Mouse (Mus musculus) forebrain, embryonic 13.5 days (tissue): ENCODE results near the gene Smpdl3b. TPM values are rescaled to one million over a fixed set of nuclear protein-coding genes. Genes with fewer than 3 reads are reported as not detected.
"Not testable (repeated sequence)": the region's sequence is repeated elsewhere in the genome, so short reads cannot be mapped to it uniquely, and the experiment has no call there.

Experiments
- ATAC-seq: fragments of 200-750 bp; cut with Nextera tagmentation; 2 replicates; pipeline ENCODE4 v1.8.0; 2017
- H3K27ac ChIP-seq: fragments of 300-500 bp; sonication (generic); 2 replicates; pipeline ENCODE4 v1.5.1; 2015; ENCODE audit warnings: inconsistent platforms, mild to moderate bottlenecking, moderate library complexity
- H3K27me3 ChIP-seq: fragments of 300-500 bp; sonication (generic); 2 replicates; pipeline ENCODE4 v1.6.1; 2015; ENCODE audit warnings: mild to moderate bottlenecking, inconsistent platforms
- H3K36me3 ChIP-seq: fragments of 300-500 bp; sonication (generic); 2 replicates; pipeline ENCODE4 v1.6.1; 2015; ENCODE audit warnings: mild to moderate bottlenecking, inconsistent platforms; ENCODE audit not compliant: poor library complexity, severe bottlenecking
- H3K4me1 ChIP-seq: fragments of 300-500 bp; sonication (generic); 2 replicates; pipeline ENCODE4 v1.6.1; 2015; ENCODE audit warnings: inconsistent platforms
- H3K4me2 ChIP-seq: fragments of 300-500 bp; sonication (generic); 2 replicates; pipeline ENCODE4 v1.6.1; 2015; ENCODE audit warnings: inconsistent platforms, mild to moderate bottlenecking, moderate library complexity
- H3K4me3 ChIP-seq: fragments of 300-500 bp; sonication (generic); 2 replicates; pipeline ENCODE4 v1.5.1; 2015; ENCODE audit warnings: mild to moderate bottlenecking, inconsistent platforms
- H3K9ac ChIP-seq: fragments of 300-500 bp; sonication (generic); 2 replicates; pipeline ENCODE4 v1.6.1; 2015; ENCODE audit warnings: mild to moderate bottlenecking, inconsistent platforms
- H3K9me3 ChIP-seq: fragments of 300-500 bp; sonication (generic); replicated peaks from 2 replicates; pipeline ENCODE4 v1.6.1; 2016; ENCODE audit warnings: inconsistent platforms
- WGBS: fragments of 180-500 bp; shearing (Covaris S2); methylation state at CpG from one replicate; pipeline ENCODE4 v1.1.7; 2015; 5-methylcytosine and 5-hydroxymethylcytosine counted together
- polyA plus RNA-seq: library from polyadenylated mRNA; unstranded; fragments of >200 nt; fragmentation: Nextera tagmentation; extraction: Ambion mirVana; gene quantifications from 2 replicates; pipeline ENCODE4 v1.2.1, GENCODE M21; 2015

The Smpdl3b gene
- polyA plus RNA-seq, 1 experiment from 2014 or later: 1.7 TPM

- WGBS: 79% methylated on average over 3 of the region's 3 CpGs
These were observed 17.9 kb upstream of the Smpdl3b start for GRCm38 (mm10) chr4:132774905-132775304.

GRCm38 (mm10) chr4:132771776-132772175 lies 14.7 kb upstream of the Smpdl3b start:
- WGBS: 94% methylated on average over 9 of the region's 9 CpGs
- no peak overlapping the region for H3K4me2 ChIP-seq
- peaks cover 12% of the 10 kb centered on the region for H3K4me1 ChIP-seq
- no peaks in the 10 kb centered on the region for H3K9me3 ChIP-seq
- no peaks in the 10 kb centered on the region for H3K27me3 ChIP-seq
- no peak overlapping the region for H3K27ac ChIP-seq
- ATAC-seq: no peak
- H3K36me3 ChIP-seq: peaks cover 64% of the 10 kb centered on the region
- H3K9ac ChIP-seq: no peak overlapping the region
- H3K4me3 ChIP-seq: no peak overlapping the region

More at GRCm38 (mm10) chr4:132774905-132775304, 17.9 kb upstream of the Smpdl3b start:
- no peaks in the 10 kb centered on the region for H3K4me1 ChIP-seq
- no peak overlapping the region for H3K4me2 ChIP-seq
- no peaks in the 10 kb centered on the region for H3K9me3 ChIP-seq
- no peaks in the 10 kb centered on the region for H3K27me3 ChIP-seq
- H3K4me3 ChIP-seq: no peak overlapping the region
- peaks cover 95% of the 10 kb centered on the region for H3K36me3 ChIP-seq
- no peak overlapping the region for H3K9ac ChIP-seq
- no peak overlapping the region for H3K27ac ChIP-seq
- no peak for ATAC-seq

GRCm38 (mm10) chr4:132767914-132768876 lies 11.1 kb upstream of the Smpdl3b start, which contains the start of gene Rpa2:
Gene Rpa2, plus strand, starts transcription at chr4:132768332.
- H3K9ac ChIP-seq: peak within 1 kb of the TSS; percentile 78
- no peaks in the 10 kb centered on the region for H3K27me3 ChIP-seq
- H3K9me3 ChIP-seq: no peaks in the 10 kb centered on the region
- peak; percentile 98 for ATAC-seq
- H3K27ac ChIP-seq: no peak within 1 kb of the TSS
- H3K36me3 ChIP-seq: peaks cover 30% of the 10 kb centered on the region
- WGBS: under 1% methylated on average over 71 of the region's 71 CpGs
- peaks cover 12% of the 10 kb centered on the region for H3K4me1 ChIP-seq
- H3K4me3 ChIP-seq: peak within 1 kb of the TSS; percentile 81
- peak within 1 kb of the TSS; percentile 89 for H3K4me2 ChIP-seq

- ATAC-seq, H3K36me3 ChIP-seq, H3K4me2 ChIP-seq, H3K27me3 ChIP-seq, H3K9me3 ChIP-seq, H3K4me3 ChIP-seq, H3K4me1 ChIP-seq, H3K9ac ChIP-seq, H3K27ac ChIP-seq: not testable (repeated sequence)
- 82% methylated on average over 3 of the region's 3 CpGs for WGBS
These were observed 6.1 kb upstream of the Smpdl3b start for GRCm38 (mm10) chr4:132763125-132763524.

- Histone ChIP-seq H3K9ac (no peak overlapping the region), H3K9me3 (no peaks in the 10 kb centered on the region), H3K4me1 (no peaks in the 10 kb centered on the region), H3K36me3 (no peaks in the 10 kb centered on the region), H3K27me3 (peaks cover 5% of the 10 kb centered on the region; the same call in 1 of the 2 replicates), H3K4me2 (no peak overlapping the region), H3K4me3 (no peak overlapping the region), H3K27ac (no peak overlapping the region)
- ATAC-seq: no peak
- WGBS: 83% methylated on average over 6 of the region's 6 CpGs
These were observed 5.5 kb upstream of the Smpdl3b start for GRCm38 (mm10) chr4:132762602-132763001.

- Histone ChIP-seq H3K4me1 (peaks cover 13% of the 10 kb centered on the region), H3K27ac (no peak overlapping the region), H3K4me2 (no peak overlapping the region), H3K36me3 (no peaks in the 10 kb centered on the region), H3K27me3 (peaks cover 22% of the 10 kb centered on the region), H3K9me3 (no peaks in the 10 kb centered on the region), H3K4me3 (no peak overlapping the region), H3K9ac (no peak overlapping the region)
- ATAC-seq: no peak
- 78% methylated on average over 3 of the region's 3 CpGs for WGBS
These were observed 3.2 kb upstream of the Smpdl3b start for GRCm38 (mm10) chr4:132760296-132760695.

- H3K4me2 ChIP-seq: 0 out of 2 replicates have a peak overlapping the region, but pooled peaks have one; percentile 80
These were observed 740 bp upstream of the Smpdl3b start for GRCm38 (mm10) chr4:132757633-132758351.

GRCm38 (mm10) chr4:132752992-132753391 lies 4.1 kb downstream of the Smpdl3b start:
- no peak overlapping the region for H3K9ac ChIP-seq
- H3K27me3 ChIP-seq: peaks cover 19% of the 10 kb centered on the region
- WGBS: 85% methylated on average over 6 of the region's 6 CpGs
- H3K27ac ChIP-seq: no peak overlapping the region
- no peak overlapping the region for H3K4me3 ChIP-seq
- no peaks in the 10 kb centered on the region for H3K9me3 ChIP-seq
- no peaks in the 10 kb centered on the region for H3K36me3 ChIP-seq
- ATAC-seq: no peak
- H3K4me1 ChIP-seq: peaks cover 13% of the 10 kb centered on the region
- no peak overlapping the region for H3K4me2 ChIP-seq

More at GRCm38 (mm10) chr4:132757633-132758351, 740 bp upstream of the Smpdl3b start:
- no peak for ATAC-seq
- Histone ChIP-seq H3K27ac (no peak overlapping the region), H3K9ac (0 out of 2 replicates have a peak overlapping the region, but pooled peaks have one; percentile 66), H3K27me3 (peaks cover 22% of the 10 kb centered on the region), H3K4me3 (no peak overlapping the region), H3K9me3 (no peaks in the 10 kb centered on the region), H3K4me1 (peaks cover 13% of the 10 kb centered on the region), H3K36me3 (no peaks in the 10 kb centered on the region)
- 88% methylated on average over 7 of the region's 7 CpGs for WGBS

GRCm38 (mm10) chr4:132749258-132749982 lies 7.6 kb downstream of the Smpdl3b start:
- WGBS: 87% methylated on average over 6 of the region's 6 CpGs
- Histone ChIP-seq H3K9ac (no peak overlapping the region), H3K4me3 (no peak overlapping the region), H3K27me3 (no peaks in the 10 kb centered on the region), H3K4me2 (no peak overlapping the region), H3K36me3 (no peaks in the 10 kb centered on the region), H3K9me3 (no peaks in the 10 kb centered on the region), H3K4me1 (0 out of 2 replicates have a peak, but pooled peaks cover 2% of the 10 kb centered on the region), H3K27ac (no peak overlapping the region)
- no peak for ATAC-seq

GRCm38 (mm10) chr4:132748778-132749177 lies 8.3 kb downstream of the Smpdl3b start:
- Histone ChIP-seq H3K9me3 (no peaks in the 10 kb centered on the region), H3K4me1 (0 out of 2 replicates have a peak, but pooled peaks cover 9% of the 10 kb centered on the region), H3K27ac (no peak overlapping the region), H3K9ac (no peak overlapping the region), H3K4me3 (no peak overlapping the region), H3K4me2 (no peak overlapping the region), H3K36me3 (no peaks in the 10 kb centered on the region), H3K27me3 (no peaks in the 10 kb centered on the region)
- WGBS: 84% methylated on average over 4 of the region's 4 CpGs
- ATAC-seq: no peak

- Histone ChIP-seq H3K4me3 (no peak overlapping the region), H3K9ac (no peak overlapping the region), H3K9me3 (no peaks in the 10 kb centered on the region), H3K27me3 (no peaks in the 10 kb centered on the region), H3K27ac (no peak overlapping the region), H3K4me2 (no peak overlapping the region), H3K36me3 (no peaks in the 10 kb centered on the region), H3K4me1 (0 out of 2 replicates have a peak, but pooled peaks cover 9% of the 10 kb centered on the region)
- ATAC-seq: no peak
- 78% methylated on average over 9 of the region's 9 CpGs for WGBS
These were observed 9.3 kb downstream of the Smpdl3b start for GRCm38 (mm10) chr4:132747664-132748259.
